Mouse (Mus musculus) liver, postnatal 0 days (tissue): ENCODE results near the gene Tmem176b. TPM values are rescaled to one million over a fixed set of nuclear protein-coding genes. Genes with fewer than 3 reads are reported as not detected.

Experiments used
- ATAC-seq: fragments of 200-750 bp; cut with Nextera tagmentation; 2 replicates; pipeline ENCODE4 v1.8.0; 2017; ENCODE audit warnings: mild to moderate bottlenecking, moderate library complexity
- DNase-seq: peaks from one replicate; pipeline ENCODE4 v3.0.0-alpha.2; 2016
- H3K27ac ChIP-seq: fragments of 300-500 bp; sonication (generic); 2 replicates; pipeline ENCODE4 v1.5.1; 2014; ENCODE audit warnings: antibody characterized with exemption, moderate library complexity, mild to moderate bottlenecking, low read depth
- H3K27me3 ChIP-seq: fragments of 300-500 bp; sonication (generic); 2 replicates; pipeline ENCODE4 v1.6.1; 2014; ENCODE audit warnings: low read length, control low read depth, mixed read lengths; ENCODE audit not compliant: insufficient read depth
- H3K36me3 ChIP-seq: fragments of 300-500 bp; sonication (generic); replicated peaks from 2 replicates; pipeline ENCODE4 v1.6.1; 2014; ENCODE audit warnings: mild to moderate bottlenecking, control low read depth, low read length, moderate library complexity, mixed read lengths; ENCODE audit not compliant: insufficient read depth
- H3K4me1 ChIP-seq: fragments of 300-500 bp; sonication (generic); 2 replicates; pipeline ENCODE4 v1.6.1; 2014; ENCODE audit warnings: antibody characterized with exemption, mild to moderate bottlenecking, control low read depth; ENCODE audit not compliant: insufficient read depth
- H3K4me2 ChIP-seq: fragments of 300-500 bp; sonication (generic); 2 replicates; pipeline ENCODE4 v1.6.1; 2014; ENCODE audit warnings: low read depth, mild to moderate bottlenecking, low read length, moderate library complexity, mixed read lengths
- H3K4me3 ChIP-seq: fragments of 300-500 bp; sonication (generic); 2 replicates; pipeline ENCODE4 v1.5.1; 2014; ENCODE audit warnings: low read depth, low read length
- H3K9ac ChIP-seq: fragments of 300-500 bp; sonication (generic); replicated peaks from 2 replicates; pipeline ENCODE4 v1.6.1; 2014; ENCODE audit warnings: mild to moderate bottlenecking, moderate library complexity
- H3K9me3 ChIP-seq: fragments of 300-500 bp; sonication (generic); 2 replicates; pipeline ENCODE4 v1.6.1; 2016; ENCODE audit warnings: mild to moderate bottlenecking, control low read depth, low read length, mixed read lengths
- CTCF ChIP-seq: sonication (generic); IDR thresholded peaks from 2 replicates; pipeline ENCODE4 v1.5.1; 2016; ENCODE audit warnings: antibody characterized with exemption, low read depth
- EP300 ChIP-seq: IDR thresholded peaks from 2 replicates; pipeline ENCODE4 v1.6.1; 2016; ENCODE audit warnings: antibody characterized with exemption, low read depth, mild to moderate bottlenecking
- WGBS: fragments of 180-500 bp; shearing (Covaris S2); extraction: QIAGEN DNeasy Blood & Tissue Kit; methylation state at CpG from one replicate; pipeline ENCODE4 v1.1.7; 2014; ENCODE audit not compliant: insufficient replicate concordance; 5-methylcytosine and 5-hydroxymethylcytosine counted together
- polyA plus RNA-seq: library from polyadenylated mRNA; unstranded; fragments of >200 nt; fragmentation: Nextera tagmentation; extraction: Ambion mirVana; gene quantifications from 2 replicates; pipeline ENCODE4 v1.2.1, GENCODE M21; 2015

Gene Tmem176b
- polyA plus RNA-seq = 255 and 270 TPM in 2 replicates

DNA sequence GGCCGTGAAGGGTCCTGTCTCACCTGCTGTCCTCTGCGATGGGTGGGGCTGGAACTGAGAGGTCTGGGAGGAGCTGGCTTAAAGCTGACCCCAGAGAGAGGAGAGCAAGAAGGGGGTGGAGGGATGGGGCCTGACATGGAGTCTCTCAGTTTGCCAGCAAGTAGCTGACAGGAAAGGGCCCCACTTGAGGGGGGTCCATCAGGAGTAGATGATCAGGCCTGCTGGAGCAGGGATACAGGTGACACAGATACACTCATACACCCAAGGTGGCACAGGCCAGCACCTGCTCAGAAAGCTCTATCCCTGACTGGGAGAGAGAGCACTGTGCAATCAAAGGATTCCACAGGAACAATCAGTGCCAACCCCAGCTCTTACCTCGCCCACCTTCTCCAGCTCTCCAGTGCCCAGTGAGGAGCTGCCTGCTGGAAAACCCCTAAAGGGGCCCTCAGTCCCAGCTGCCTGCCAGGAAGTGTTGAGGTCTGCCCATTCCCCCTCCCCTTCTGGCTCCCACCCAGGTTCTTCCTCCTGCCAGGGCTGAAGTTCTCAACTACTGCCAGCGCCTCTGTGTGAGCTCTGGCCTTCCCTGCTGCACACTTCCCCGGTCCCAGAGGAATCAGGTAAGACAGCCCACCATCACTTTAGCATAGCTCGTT is at the start of gene Tmem176b:
Gene Tmem176b (minus strand): TSS at position 524 of the 653 bp plus-strand sequence.
- Histone ChIP-seq H3K27me3 (no peaks in the 10 kb centered on the region), H3K9me3 (no peaks in the 10 kb centered on the region), H3K36me3 (peaks cover 18% of the 10 kb centered on the region), H3K4me2 (peak within 1 kb of the TSS; percentile 65), H3K4me1 (peaks cover 13% of the 10 kb centered on the region; the same call in 1 of the 2 replicates), H3K4me3 (peak within 1 kb of the TSS; percentile 53), H3K9ac (peak within 1 kb of the TSS; percentile 67), H3K27ac (peak within 1 kb of the TSS; percentile 90)
- WGBS = 13% methylated on average over 6 of the region's 6 CpGs
- peak; percentile 95 for ATAC-seq
- TF ChIP-seq CTCF (no peak), EP300 (peak; percentile 7; the same call in 1 of the 2 replicates)
- DNase-seq = peak; percentile 91

DNA sequence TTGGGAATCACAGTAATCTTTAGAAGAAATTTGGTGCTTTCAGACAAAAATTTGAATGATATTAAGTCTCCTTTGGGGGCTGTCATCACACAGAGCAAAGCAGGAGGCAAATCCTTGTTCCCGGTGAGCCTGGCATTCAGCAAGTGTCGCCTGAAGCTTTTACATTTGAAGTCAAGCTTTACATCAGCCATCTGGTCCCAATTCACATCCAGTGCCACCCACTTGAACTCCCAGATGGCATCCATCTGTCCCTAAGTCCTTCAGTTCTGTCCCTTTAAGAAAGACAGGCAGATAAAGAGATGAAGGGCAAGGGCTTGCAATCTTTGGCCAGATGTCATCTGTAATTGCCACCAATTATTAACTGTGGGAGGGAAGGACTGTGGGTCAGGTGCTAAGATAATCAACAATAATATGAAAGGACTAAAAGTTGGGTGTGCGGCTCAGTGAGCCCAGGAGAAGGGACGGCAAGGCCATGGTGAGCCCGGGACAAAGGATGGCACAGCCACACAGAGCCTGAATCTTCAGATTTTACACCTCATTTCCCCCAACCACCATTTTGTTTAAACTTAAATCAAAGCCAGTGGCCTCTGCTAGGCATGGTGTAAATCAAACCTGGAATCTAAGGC is 35.3 kb upstream of the Tmem176b start:
- H3K27ac ChIP-seq = no peak overlapping the region
- no peaks in the 10 kb centered on the region for H3K27me3 ChIP-seq
- H3K4me3 ChIP-seq = no peak overlapping the region
- no peak overlapping the region for H3K9ac ChIP-seq
- no peak for ATAC-seq
- H3K4me2 ChIP-seq = no peak overlapping the region
- H3K36me3 ChIP-seq = no peaks in the 10 kb centered on the region
- no peaks in the 10 kb centered on the region for H3K9me3 ChIP-seq
- TF ChIP-seq EP300 (no peak), CTCF (no peak)
- DNase-seq = no peak
- no peaks in the 10 kb centered on the region for H3K4me1 ChIP-seq
- 78% methylated on average over 5 of the region's 5 CpGs for WGBS

DNA sequence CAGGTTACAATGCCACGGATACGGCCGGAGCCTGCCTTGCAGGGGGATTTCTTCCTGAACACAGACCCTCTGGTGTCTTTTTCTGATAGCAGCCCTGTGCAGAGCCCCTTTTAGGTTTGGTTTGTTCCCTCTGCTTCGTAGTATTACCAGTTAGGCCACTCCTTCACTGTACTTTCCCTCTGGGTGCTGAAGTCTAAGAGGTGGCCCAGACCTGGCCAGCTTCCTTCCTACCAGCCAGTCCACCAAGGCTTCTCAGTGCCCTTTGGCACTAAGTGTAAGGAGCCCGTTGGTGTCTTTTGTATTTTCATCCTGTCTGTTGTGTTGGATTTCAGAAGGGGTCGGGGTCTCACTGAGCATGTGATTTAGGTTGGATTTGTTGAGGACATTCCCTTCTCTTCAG is 34.2 kb upstream of the Tmem176b start:
- H3K27me3 ChIP-seq = no peaks in the 10 kb centered on the region
- no peak for TF ChIP-seq EP300
- no peak for TF ChIP-seq CTCF
- no peak overlapping the region for H3K4me2 ChIP-seq
- no peak for ATAC-seq
- DNase-seq = no peak
- H3K4me1 ChIP-seq = no peaks in the 10 kb centered on the region
- H3K9me3 ChIP-seq = no peaks in the 10 kb centered on the region
- WGBS = 77% methylated on average over 6 of the region's 6 CpGs
- H3K4me3 ChIP-seq = no peak overlapping the region
- H3K27ac ChIP-seq = no peak overlapping the region
- no peak overlapping the region for H3K9ac ChIP-seq
- no peaks in the 10 kb centered on the region for H3K36me3 ChIP-seq

DNA sequence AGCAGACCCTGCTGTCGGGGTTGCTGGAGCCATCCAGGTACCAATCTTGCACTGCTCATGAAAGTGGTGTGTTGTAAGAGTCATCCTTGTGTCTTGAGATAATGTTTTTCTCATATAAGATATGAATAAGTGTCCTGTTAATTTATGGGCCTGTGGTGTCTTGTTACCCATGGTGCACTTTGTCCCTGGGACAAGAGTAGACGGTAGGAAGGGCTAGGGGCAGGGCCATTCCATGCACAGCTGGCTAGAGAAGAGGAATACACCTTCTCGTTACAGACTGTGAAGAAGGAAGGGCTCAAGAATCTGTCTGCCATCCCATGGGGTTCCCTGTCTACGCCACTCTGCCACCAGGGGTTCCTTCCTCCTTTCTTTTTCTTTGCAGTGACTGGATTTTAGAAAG is 33.3 kb upstream of the Tmem176b start:
- no peak for TF ChIP-seq CTCF
- no peak for ATAC-seq
- Histone ChIP-seq H3K9me3 (no peaks in the 10 kb centered on the region), H3K4me3 (no peak overlapping the region), H3K27me3 (no peaks in the 10 kb centered on the region), H3K36me3 (no peaks in the 10 kb centered on the region), H3K4me1 (no peaks in the 10 kb centered on the region), H3K4me2 (no peak overlapping the region), H3K27ac (no peak overlapping the region), H3K9ac (no peak overlapping the region)
- WGBS = 57% methylated on average over 4 of the region's 4 CpGs
- no peak for DNase-seq

DNA sequence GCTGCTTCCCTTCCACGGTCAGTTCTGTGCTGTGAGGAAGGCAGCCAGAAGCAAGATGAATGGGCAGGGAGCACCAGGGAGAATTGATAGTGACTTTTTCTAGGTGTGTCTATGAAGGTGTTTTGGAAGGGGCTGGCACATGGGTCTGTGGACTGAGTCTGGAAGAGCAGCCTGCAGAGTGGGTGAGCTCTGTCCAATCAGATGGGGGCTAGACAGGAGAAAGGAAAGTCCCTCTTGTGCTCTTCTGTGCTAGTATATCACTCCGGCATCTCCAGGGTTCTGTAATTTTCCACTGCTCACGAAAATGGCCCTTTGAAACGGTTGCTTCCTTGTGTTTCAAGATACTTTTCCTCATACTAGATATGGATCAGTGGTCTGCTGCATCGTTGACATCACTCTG is 31.3 kb upstream of the Tmem176b start, which contains the start of gene Aoc1:
Gene Aoc1 (plus strand): TSS at position 301 of the 400 bp plus-strand sequence.
- WGBS = 68% methylated on average over 5 of the region's 5 CpGs
- ATAC-seq = no peak
- TF ChIP-seq CTCF (no peak), EP300 (no peak)
- DNase-seq = no peak
- no peaks in the 10 kb centered on the region for H3K36me3 ChIP-seq
- H3K9me3 ChIP-seq = no peaks in the 10 kb centered on the region
- H3K4me1 ChIP-seq = no peaks in the 10 kb centered on the region
- no peak within 1 kb of the TSS for H3K9ac ChIP-seq
- H3K4me2 ChIP-seq = no peak within 1 kb of the TSS
- no peak within 1 kb of the TSS for H3K4me3 ChIP-seq
- H3K27ac ChIP-seq = no peak within 1 kb of the TSS
- no peaks in the 10 kb centered on the region for H3K27me3 ChIP-seq

DNA sequence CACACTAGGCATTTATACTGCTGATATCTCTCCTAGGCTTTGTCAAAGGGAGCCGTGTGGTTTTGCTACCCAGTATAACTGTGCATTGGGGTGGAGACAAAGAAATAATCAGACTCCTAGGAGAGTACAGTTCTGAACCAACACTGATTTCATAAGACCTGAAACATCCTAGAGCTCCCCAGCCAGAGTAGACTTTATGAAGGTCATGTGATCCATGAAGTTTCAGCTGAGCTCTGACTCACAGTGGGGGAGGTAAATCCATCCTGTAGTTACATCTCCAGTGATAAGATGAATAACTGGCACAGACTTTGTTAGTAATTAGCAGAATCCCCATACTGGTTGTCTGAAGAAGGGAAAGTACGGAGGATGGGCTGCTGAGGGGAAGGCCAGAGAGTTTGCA is 28.5 kb upstream of the Tmem176b start:
- Histone ChIP-seq H3K4me3 (no peak overlapping the region), H3K9me3 (no peaks in the 10 kb centered on the region), H3K27ac (no peak overlapping the region), H3K27me3 (no peaks in the 10 kb centered on the region), H3K4me1 (peaks cover 3% of the 10 kb centered on the region; the same call in 1 of the 2 replicates), H3K36me3 (no peaks in the 10 kb centered on the region), H3K9ac (no peak overlapping the region), H3K4me2 (no peak overlapping the region)
- ATAC-seq = no peak
- no peak for DNase-seq
- WGBS = 52% methylated on average over 2 of the region's 2 CpGs
- no peak for TF ChIP-seq EP300
- no peak for TF ChIP-seq CTCF
